ENCODE assay signal across 16 mouse cellular contexts in genomic region chr11:67253691-67254090, GRCm38 (mm10). TPM values are rescaled to one million over a fixed set of nuclear protein-coding genes. Genes with fewer than 3 reads are reported as not detected.
DNase-seq lines count a peak whose midpoint lies in the region.
"Had no signal": no experiment of that assay in that cellular context is flagged by ENCODE, and none has a peak within 500 bp of the region (broad histone marks: within the 10 kb centered on the region; RNA-seq: fewer than 3 reads in every experiment).

No protein-coding gene starts in this region.

- DNase-seq in cerebellum, postnatal 25 days = peak; percentile 9 to 16
- no peak for DNase-seq in cerebellum, postnatal 4 days (ENCODE audit: low spot score in 2 of 2)
- DNase-seq in layer of hippocampus, adult 11-12 months (ENCODE audit: low spot score) = peak; percentile 19
- DNase-seq in layer of hippocampus, adult 9-10 months (ENCODE audit: low spot score) = no peak
- DNase-seq in brain, embryonic 18.5 days (ENCODE audit: low read depth, low spot score) = peak; percentile 12
- peak; percentile 23 to 63 for DNase-seq in layer of hippocampus, postnatal 14 days (ENCODE audit: low spot score in 2 of 2)
- DNase-seq in embryo, embryonic 11 days = no peak
- no peak for DNase-seq in kidney, postnatal 10 days
- DNase-seq: adrenal gland, postnatal 14 days; cerebellum, adult 18-20 months; heart, adult 11 months; kidney, adult 9 months; kidney, postnatal 36 days; thymus, adult 2 months had no signal

RNA-seq across cellular contexts. Expression of gene Myh4, which starts 15.9 kb away (rescaled TPM):
- under 1 TPM; 0.16 to 0.29 TPM for total RNA-seq in layer of hippocampus, postnatal 14 days (2021)
- total RNA-seq: G1E had no signal

RNA-seq across cellular contexts. Expression of gene Myh8, which starts 23.2 kb away (rescaled TPM):
- total RNA-seq in layer of hippocampus, postnatal 14 days (2021) = 1 to 10 TPM; 2.6 TPM
- total RNA-seq: adrenal gland, postnatal 14 days had no signal

RNA-seq across cellular contexts. Expression of gene Myh1, which starts 53.8 kb away (rescaled TPM):
- under 1 TPM; 0.18 to 0.21 TPM for total RNA-seq in layer of hippocampus, postnatal 14 days (2021)
- total RNA-seq: G1E; heart, postnatal 25 days had no signal

Comparison
In these comparisons a context has a peak if more than half of its experiments do, and no peak if none do; other contexts are left out.
1. DNase-seq: peak in cerebellum, postnatal 25 days (2 of 2), layer of hippocampus, adult 11-12 months (single experiment), brain, embryonic 18.5 days (single experiment) and layer of hippocampus, postnatal 14 days (2 of 2); none in cerebellum, postnatal 4 days (0 of 2), layer of hippocampus, adult 9-10 months (single experiment), embryo, embryonic 11 days (single experiment) and kidney, postnatal 10 days (single experiment).